Mouse (Mus musculus): ENCODE data around the gene Hsp90b1.
"Not testable (repeated sequence)": the region's sequence is repeated elsewhere in the genome, so short reads cannot be mapped to it uniquely, and the experiment has no call there.

Gene Hsp90b1

DNA sequence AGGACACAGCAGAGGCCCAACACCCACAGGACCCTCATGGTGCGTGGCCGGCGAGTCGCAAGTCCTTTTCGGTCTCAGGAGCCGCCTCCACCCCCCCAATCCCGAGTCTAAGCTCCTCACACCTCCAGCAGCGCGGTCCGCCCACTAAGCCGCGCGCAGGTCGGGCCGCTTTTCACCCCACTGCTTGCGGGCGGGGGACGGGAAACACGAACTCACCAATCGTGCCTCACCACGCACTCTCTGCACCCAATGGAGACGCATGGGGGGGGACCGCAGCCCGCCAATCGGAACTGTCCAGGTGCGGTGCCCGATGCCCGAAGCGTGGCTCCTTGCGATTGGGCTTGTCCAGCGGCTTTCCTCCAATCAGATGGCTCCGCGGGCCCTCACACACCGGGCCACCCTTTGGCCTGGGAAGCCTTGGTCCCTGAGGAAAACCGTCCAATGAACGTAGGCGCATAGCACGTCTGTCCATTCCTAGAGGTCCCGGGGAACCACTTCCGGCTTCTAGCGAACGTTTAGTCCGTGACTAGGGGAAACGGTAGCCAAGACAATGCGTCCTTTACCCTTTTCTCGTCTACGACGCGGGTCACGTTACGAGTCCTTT is at the start of gene Hsp90b1, which contains the start of gene Ttc41:
Hsp90b1 (minus strand) TSS at position 192 of the 604 bp plus-strand sequence.
Ttc41 (plus strand) TSS at position 494 of the 604 bp plus-strand sequence.
- in situ Hi-C loops (cut with MboI; ENCODE audit: low pct_unique_long_range_greater_than_20kb in 1 of 2, low sequenced_read_pairs in 2 of 2, unreplicated experiment in 1 of 2): loop anchor here in 1 of 2 experiments (10.0 kb wide), 1 partner anchor 119 kb away; no protein-coding TSS in a partner anchor

DNA sequence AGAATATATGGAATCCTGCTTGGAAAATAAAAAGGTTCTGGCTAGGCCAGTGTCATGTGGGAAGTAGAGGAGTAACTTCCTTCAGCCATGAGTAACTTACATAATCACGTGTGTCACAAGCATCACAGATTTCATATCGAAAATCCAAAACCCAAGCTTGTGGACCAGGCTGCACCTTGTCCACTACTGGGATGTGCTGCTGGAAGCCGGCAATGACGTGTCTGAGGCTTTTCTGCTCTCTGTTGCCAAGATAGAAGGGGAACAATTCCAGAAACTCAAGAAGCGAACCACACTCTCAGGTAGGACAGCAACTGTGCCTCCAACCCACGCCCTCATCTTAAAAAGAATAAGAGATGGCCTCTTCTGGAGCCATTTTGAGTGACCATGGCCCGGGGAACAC is 39.0 kb upstream of the Hsp90b1 start:
- in situ Hi-C loops (cut with MboI; ENCODE audit: low pct_unique_long_range_greater_than_20kb in 1 of 2, low sequenced_read_pairs in 2 of 2, unreplicated experiment in 1 of 2): no loop called here

DNA sequence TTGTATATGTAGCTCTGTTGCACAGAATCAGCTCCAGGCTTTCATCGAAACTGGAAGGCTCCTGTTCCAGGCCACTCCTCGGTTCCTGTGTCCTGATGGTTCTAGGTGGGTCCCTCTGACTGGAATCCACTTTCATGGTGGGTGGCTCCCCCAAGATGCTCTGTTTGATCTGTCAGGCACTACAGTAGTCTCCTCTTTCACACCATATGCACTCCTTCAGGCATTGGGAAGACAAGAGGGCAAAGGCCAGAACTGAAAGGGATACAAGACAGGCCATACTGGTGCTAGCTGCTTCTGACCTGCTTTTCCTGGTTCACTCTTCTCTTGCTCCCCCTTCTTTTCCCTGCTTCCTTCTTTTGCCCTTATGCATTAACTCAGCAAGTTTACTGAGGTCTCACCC is 37.6 kb upstream of the Hsp90b1 start:
- in situ Hi-C loops (cut with MboI; ENCODE audit: low pct_unique_long_range_greater_than_20kb in 1 of 2, low sequenced_read_pairs in 2 of 2, unreplicated experiment in 1 of 2): no loop called here

DNA sequence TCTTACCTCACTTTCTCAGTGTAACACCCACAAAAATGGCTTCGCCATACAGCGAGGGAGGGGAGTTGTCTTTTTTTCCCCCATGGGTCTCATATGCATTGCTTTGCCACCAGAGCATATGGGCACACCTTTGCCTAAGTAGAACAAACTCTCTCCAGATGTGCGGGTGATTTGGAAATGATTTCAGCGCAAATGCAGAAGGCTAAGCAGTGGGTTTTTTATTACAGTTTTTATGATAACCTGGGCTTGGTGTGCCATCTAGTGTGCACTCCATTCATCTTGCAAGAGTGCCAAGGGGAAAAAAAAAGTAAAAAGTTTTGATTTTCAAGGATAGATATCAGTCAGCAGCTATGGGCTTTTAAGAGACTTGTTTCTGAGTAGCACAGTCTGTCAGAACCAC is 29.7 kb upstream of the Hsp90b1 start:
- in situ Hi-C loops (cut with MboI; ENCODE audit: low pct_unique_long_range_greater_than_20kb in 1 of 2, low sequenced_read_pairs in 2 of 2, unreplicated experiment in 1 of 2): no loop called here

DNA sequence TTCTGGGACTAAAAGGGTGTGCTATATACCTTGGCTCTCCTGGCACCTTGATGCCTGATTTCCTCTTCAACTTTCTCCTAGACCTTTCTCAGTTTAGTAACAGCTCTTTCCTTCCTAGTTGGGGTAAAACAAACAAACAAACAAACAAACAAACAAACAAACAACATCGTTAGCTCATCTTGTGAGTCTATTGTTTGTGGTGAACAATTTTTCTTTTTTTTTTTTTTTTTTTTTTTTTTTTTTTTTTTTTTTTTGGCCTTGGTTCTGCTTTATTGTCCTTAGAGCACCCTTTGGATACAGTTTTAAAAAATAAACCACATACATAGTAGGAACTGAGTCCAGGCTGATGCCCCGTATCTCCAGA is 26.2 kb upstream of the Hsp90b1 start:
- in situ Hi-C loops (cut with MboI; ENCODE audit: low pct_unique_long_range_greater_than_20kb in 1 of 2, low sequenced_read_pairs in 2 of 2, unreplicated experiment in 1 of 2): no loop called here

DNA sequence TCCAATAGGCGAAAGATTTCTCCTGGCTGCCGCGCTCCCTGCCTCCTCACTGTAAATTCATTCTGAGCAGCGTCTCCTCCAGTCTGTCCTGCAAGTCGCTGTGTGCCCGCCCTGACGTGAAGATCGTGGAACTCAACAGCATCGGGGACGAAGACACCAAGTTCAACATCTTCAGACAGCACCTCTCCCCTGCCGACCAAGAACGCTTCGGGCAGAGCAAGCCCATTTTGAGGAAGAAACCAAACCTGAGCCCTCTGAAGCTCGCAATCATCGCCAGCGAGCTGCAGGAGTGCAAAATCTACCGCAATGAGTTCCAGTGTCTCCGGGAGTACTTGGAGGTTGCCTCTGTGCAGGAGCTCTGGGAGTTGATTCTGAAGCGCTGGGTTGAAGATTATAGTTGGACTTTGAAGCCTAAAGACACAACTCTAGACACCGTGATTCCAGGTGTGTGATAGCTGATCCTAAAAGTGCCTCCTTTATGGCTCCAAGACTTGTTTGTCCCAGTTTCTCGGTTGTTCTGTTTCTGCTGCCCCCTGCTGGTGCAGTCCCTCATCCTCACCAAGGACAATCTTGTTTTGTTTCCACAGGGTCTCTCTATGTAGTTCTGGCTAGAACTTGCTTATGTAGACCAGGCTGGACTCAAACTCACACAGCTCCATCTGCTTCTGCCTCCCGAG is 25.7 kb upstream of the Hsp90b1 start:
- in situ Hi-C loops (cut with MboI; ENCODE audit: low pct_unique_long_range_greater_than_20kb in 1 of 2, low sequenced_read_pairs in 2 of 2, unreplicated experiment in 1 of 2): no loop called here

DNA sequence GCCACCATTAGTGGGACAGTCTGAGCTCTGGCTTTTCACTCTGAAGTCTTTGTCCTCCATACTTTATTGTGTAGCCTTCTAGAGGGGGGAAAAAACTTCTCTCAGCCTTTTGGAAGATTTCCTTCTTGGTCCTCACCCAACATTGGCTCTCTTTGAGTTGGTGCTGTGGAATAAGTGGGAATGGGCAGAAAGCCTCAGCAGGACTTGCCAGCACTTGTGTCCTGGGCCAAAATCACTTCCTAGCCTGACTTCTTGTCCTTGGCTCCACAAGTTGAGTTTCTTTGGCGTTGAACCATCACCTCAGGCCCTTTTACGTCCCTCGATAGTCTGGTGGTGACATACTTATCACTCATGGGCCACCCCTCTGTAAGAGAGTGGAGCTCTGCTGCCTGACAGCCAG is 22.9 kb upstream of the Hsp90b1 start:
- in situ Hi-C loops (cut with MboI; ENCODE audit: low pct_unique_long_range_greater_than_20kb in 1 of 2, low sequenced_read_pairs in 2 of 2, unreplicated experiment in 1 of 2): no loop called here

DNA sequence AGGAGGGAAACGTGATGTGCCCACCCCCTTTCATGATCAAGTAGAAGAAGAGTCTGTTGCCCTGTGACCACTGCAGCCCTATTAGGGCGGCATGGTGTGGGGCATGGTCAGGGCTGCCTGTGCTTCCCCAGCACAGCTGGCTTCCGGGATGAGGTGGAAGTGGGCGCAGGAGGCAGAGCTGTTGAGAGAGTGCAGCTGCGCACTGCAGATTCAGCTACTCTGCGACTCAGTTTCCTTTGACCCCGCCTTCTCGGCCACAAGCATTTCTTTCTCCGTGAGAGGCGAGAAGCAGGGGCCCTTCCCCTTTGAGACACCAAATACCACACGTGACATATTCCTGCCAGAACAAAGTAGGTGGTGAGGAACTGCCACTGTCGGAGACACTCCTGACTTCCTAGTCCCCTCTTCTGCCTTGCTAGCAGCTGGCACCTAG is 22.3 kb upstream of the Hsp90b1 start:
- in situ Hi-C loops (cut with MboI; ENCODE audit: low pct_unique_long_range_greater_than_20kb in 1 of 2, low sequenced_read_pairs in 2 of 2, unreplicated experiment in 1 of 2): no loop called here

DNA sequence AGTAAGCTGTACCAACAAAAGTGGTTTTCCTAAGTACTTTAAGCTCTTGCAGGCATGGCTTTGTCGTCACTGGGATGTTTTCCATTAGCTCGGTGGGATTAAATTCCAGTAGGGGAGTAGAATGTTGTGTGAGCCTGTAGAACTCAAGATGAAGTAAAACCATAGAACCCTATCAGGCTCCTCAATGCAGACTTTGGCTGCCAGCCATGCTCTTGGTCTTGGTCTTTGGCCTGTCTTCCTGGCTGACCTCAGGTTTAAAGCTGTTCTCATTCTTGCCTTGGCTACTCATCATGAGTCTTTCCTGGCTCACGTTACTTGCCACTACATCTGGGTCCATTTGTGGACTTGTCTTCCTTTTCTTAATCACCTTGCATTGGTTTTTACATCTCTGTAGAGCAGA is 6.8 kb upstream of the Hsp90b1 start:
- in situ Hi-C loops (cut with MboI; ENCODE audit: low pct_unique_long_range_greater_than_20kb in 1 of 2, low sequenced_read_pairs in 2 of 2, unreplicated experiment in 1 of 2): no loop called here

DNA sequence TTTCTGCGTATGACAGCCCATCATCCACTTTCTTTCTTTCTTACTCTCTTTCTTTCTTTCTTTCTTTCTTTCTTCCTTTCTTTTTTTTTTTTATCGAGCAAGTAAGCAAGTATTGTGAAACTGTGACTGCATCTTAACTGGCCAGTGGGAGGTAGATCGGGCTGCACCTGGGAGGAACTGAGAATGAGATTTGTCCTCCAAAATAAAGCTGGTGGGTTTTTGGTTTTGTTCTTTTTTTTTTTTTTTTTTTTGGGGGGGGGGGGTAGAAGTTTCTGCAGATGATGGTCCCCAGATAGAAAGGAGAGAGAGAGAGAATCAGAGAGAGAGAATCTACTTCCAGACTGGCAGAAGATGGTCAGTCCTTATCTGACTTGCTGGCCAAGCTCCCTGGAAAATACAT is 1.8 kb upstream of the Hsp90b1 start:
- in situ Hi-C loops (cut with MboI; ENCODE audit: low pct_unique_long_range_greater_than_20kb in 1 of 2, low sequenced_read_pairs in 2 of 2, unreplicated experiment in 1 of 2): loop anchor here in 1 of 2 experiments (10.0 kb wide), 1 partner anchor 118 kb away; no protein-coding TSS in a partner anchor

DNA sequence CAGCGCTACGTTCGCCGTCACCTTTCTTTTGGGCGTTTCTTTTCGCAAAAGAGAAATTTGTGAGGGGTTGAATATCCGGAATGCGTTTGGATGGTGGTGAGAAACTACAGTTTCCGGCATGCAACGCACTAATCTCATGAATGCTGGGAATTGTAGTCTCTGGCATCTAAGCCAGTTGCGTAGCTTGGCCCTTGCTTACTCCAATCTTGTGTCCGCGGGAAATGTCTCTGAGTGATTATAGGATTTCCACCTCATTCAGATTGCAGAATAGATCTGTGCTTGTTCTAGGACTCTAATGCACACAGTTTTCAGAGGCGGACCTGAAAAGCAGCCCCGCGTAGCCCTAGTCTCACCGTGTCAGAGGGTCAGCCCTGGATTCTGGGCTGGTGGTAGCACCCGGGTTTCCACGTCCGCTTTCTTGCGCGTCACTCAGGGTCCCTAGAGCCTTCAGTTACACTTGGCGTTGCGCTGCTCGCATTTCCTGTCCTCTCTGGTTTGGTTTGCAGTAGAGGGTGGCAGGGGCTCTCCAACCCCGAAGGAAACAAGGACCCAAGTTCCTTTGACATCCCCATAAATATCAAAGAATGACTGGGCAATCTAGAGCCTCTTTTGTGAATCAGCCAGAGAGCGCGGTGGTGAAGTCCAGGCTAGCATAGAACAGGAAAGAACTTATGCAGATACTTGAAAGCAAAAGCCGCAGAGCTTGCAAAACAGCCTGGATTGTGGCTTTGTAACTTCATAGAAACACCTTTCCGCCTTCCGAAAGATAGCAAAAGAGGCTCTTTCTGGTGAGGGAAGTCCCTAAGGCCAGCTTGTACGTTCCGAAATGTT is 828 bp upstream of the Hsp90b1 start:
- in situ Hi-C loops (cut with MboI; ENCODE audit: low pct_unique_long_range_greater_than_20kb in 1 of 2, low sequenced_read_pairs in 2 of 2, unreplicated experiment in 1 of 2): loop anchor here in 1 of 2 experiments (10.0 kb wide), 1 partner anchor 119 kb away; no protein-coding TSS in a partner anchor

DNA sequence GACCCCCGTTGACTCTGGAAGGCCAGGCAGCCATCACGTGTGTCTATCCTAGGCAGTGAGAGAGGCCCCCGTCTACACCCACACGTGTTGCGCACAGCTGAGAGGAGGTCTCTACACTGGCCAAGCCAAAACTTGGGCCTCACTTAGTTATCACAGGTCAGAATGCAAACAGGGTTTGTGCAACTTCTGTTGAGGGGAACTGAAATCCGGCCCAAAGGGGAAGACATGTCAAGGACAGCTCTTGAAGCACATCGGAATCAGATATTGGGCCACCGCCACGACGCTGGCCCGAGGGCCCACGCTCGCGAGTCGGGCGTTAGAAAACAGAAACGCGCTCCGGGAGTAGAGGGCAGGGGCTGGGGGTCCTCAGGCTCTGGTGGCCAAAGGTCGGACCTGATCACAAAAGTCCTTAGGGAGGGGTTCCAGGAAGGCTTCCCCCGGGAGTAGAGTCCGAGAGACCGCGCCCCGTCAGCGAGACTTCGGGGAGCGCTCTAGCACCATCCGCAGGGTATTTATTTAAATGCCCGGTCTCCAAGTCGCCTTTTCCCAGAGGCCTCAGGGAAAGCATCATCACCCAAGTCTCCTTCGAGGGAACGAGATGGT is 619 bp downstream of the Hsp90b1 start:
- in situ Hi-C loops (cut with MboI; ENCODE audit: low pct_unique_long_range_greater_than_20kb in 1 of 2, low sequenced_read_pairs in 2 of 2, unreplicated experiment in 1 of 2): loop anchor here in 1 of 2 experiments (10.0 kb wide), 1 partner anchor 120 kb away; no protein-coding TSS in a partner anchor

DNA sequence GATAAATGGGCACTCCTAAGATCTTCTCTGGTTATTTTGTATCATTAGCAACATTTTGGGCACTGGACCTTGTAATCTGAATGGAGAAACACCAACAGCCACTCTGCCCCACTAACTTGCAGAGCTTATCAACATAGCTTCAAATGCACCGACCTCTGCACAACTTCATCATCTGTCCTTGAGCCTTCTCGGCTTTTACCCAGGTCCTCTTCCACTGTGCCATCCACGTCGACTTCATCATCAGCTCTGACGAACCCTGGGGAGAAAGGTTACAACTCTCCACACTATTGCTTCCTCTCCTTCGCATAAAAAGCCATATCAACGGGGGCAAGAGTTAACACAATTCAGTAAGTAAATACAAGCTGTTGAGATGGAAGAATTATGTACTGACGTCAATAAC is 1.2 kb downstream of the Hsp90b1 start:
- in situ Hi-C loops (cut with MboI; ENCODE audit: low pct_unique_long_range_greater_than_20kb in 1 of 2, low sequenced_read_pairs in 2 of 2, unreplicated experiment in 1 of 2): loop anchor here in 1 of 2 experiments (10.0 kb wide), 1 partner anchor 121 kb away; no protein-coding TSS in a partner anchor

DNA sequence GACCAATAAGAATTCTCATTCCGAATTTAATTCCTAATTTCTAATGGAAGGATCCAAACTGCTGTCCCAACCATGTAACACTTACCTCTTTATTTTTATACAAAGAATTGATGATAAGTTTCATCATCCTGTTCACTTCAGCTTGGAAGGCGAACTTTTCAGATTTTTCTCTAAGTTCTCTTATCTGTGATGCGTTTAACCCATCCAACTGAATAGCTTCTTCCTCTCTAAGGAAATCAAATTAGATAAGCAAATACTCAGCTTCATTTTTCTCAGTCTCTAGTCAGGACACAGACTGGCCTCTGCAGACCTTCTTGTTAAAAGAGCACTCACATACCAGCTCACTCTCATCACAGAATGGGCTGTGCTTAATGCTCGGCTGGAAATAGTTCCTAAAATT is 1.9 kb downstream of the Hsp90b1 start:
- in situ Hi-C loops (cut with MboI; ENCODE audit: low pct_unique_long_range_greater_than_20kb in 1 of 2, low sequenced_read_pairs in 2 of 2, unreplicated experiment in 1 of 2): loop anchor here in 1 of 2 experiments (10.0 kb wide), 1 partner anchor 121 kb away; no protein-coding TSS in a partner anchor

DNA sequence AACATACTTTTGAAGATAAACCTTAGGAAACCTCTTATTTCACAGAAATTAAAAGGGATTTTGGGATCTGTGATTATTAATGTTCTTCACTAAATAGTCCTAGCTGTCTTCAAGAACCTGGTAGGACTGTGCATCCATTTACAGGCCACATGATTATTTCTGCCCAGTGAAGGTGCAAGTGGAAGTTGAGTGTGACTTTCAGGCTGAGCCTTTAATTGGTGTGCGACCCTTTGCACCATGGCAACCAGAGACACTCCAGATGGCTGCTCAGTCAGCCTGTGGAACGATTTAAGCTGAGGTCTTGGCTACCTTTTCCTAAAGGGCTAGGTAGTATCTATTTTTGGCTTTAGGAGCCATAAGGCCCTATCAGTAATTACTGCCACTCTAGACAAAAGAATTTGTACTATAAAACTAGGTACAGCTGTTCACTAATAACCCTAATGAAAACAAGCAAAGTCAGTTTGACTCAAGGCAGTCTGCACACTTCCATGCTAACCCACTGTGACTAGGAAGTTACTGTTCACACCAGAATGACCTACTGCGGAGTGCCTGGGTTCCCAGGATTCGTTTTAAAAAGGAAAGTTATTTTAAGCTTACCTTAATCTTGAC is 2.9 kb downstream of the Hsp90b1 start:
- in situ Hi-C loops (cut with MboI; ENCODE audit: low pct_unique_long_range_greater_than_20kb in 1 of 2, low sequenced_read_pairs in 2 of 2, unreplicated experiment in 1 of 2): loop anchor here in 1 of 2 experiments (10.0 kb wide), 1 partner anchor 122 kb away; no protein-coding TSS in a partner anchor

DNA sequence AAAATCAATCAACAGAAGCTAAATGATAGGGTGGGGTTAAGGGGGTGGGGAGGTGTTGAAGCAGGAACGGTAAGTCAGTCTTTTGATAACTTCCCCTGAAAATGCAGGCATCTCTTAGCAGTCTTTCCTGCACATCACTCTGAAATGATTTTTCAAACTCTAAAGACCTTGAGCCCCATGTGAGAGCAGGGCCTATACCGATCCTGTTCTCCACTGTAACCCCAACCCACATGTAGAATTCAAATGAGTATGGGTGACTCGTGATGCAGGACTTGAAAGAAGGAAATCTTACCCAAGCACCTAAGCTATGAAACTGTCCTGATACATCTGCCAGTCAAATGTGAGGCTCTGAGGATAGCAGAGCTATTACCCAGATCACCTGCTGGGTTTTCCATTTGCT is 4.3 kb downstream of the Hsp90b1 start:
- in situ Hi-C loops (cut with MboI; ENCODE audit: low pct_unique_long_range_greater_than_20kb in 1 of 2, low sequenced_read_pairs in 2 of 2, unreplicated experiment in 1 of 2): loop anchor here in 1 of 2 experiments (10.0 kb wide), 1 partner anchor 124 kb away; no protein-coding TSS in a partner anchor

DNA sequence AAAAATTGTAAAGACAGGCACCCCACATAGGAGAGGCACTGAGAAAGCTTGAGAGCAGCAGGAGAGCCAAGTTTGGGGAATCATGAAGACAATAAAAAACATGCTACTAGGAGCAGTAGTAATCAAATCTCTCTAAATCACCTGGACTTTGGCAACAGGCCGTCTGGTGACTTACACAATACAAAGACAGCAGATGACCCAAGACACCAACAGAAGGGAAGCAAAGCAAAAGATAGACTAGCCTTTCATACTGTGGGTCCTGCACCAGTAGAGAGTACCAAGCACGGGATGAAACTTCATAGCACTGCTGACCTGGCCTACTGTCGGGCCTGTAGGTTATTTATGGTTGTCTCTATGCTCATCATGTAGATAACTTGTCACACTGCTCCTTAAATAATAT is 5.1 kb downstream of the Hsp90b1 start:
- in situ Hi-C loops (cut with MboI; ENCODE audit: low pct_unique_long_range_greater_than_20kb in 1 of 2, low sequenced_read_pairs in 2 of 2, unreplicated experiment in 1 of 2): loop anchor here in 1 of 2 experiments (10.0 kb wide), 1 partner anchor 125 kb away; no protein-coding TSS in a partner anchor

DNA sequence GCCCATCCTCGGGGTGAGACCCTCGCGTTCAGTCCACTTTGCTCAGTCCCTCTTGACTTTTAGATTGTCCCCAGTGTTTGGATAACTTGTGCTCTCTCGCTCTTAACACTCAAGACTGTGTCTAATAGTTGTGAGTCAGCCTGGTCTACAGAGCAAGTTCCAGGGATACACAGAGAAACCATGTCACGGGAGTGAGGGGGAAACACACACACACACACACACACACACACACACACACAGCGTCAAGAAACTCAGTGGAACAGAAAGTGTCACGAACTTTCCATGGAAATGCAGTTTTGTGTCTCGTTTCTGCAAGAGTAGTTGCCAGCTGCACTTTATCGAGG is 19.3 kb downstream of the Hsp90b1 start:
- in situ Hi-C loops (cut with MboI; ENCODE audit: low pct_unique_long_range_greater_than_20kb in 1 of 2, low sequenced_read_pairs in 2 of 2, unreplicated experiment in 1 of 2): not testable (repeated sequence)
